8 mouse cellular contexts compared by ENCODE assay signal in the genomic region with DNA sequence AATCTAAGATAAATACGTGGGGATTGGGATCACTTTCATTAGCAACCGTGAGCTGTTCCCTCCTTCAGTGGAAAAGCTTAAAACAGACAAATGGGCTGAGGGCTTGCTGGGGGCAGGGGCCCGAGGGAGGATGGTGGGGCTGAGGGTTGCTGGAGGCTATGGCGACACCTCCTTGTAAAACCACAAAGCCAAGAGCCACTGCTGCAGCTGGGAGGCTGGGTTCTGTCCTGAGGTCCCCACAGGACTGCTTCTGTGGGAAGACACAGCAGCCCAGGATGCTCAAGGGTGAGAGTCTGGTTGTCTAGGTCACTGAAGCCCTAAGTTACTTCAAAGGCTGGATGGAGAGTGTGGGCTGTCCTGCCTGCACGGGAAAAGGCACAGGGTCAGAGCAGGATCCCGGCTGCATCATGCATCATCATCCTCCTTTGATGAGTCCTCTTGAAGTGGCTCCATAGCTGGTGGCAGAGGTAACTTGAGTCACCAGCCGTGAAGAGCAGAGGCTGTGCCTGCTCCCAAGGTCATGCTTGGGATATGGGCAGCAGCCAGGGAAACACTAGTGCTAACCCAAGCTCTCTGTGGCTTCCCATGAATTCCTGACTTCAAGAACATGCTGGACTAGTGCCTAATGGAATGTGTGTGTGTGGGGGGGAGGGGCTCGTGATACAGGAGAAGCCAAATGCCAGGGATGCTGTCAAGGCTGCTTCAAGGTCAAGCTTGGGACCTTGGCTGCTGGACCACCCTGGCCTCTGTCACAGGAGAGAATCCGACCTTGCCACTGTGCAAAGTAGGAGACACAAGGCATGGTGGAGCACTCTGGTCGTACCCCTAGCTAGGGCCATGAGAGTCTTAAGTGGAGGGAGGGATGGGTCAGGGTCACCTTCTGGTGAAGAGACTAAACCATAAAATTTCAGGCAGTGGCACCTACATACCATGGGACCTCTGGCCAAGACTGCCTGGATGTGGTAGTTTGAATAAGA. TPM values are rescaled to one million over a fixed set of nuclear protein-coding genes. Genes with fewer than 3 reads are reported as not detected.
A peak's percentile ranks its signal among the peaks of the same experiment; 100 is the strongest.
DNase-seq lines count a peak whose midpoint lies in the region; ATAC-seq and TF ChIP-seq lines count a peak whose summit lies in the region.

No protein-coding gene starts in this region.

- TF ChIP-seq POLR2A in lung, adult 2 months (IDR thresholded peaks at IDR 0.05; ENCODE audit: borderline replicate concordance, extremely low read depth, low read depth, low read length) = no peak

- no peak for DNase-seq in lung, adult 2 months
- DNase-seq in kidney, postnatal 36 days = peak; percentile 43 to 46
- peak; percentile 56 for DNase-seq in testis, postnatal 10 days (ENCODE audit: low spot score)
- no peak for DNase-seq in thymus, postnatal 25 days
- no peak for DNase-seq in layer of hippocampus, adult 2 months (ENCODE audit: low spot score in 2 of 2)
- DNase-seq in MN1 (ENCODE audit: low spot score) = no peak

- H3K4me3 ChIP-seq in lung, embryonic 15.5 days = no peak overlapping the region
- H3K4me3 ChIP-seq in lung, adult 2 months (replicated peaks; ENCODE audit: extremely low read depth, low read depth, low read length) = no peak overlapping the region
- no peak overlapping the region for H3K4me3 ChIP-seq in layer of hippocampus, adult 2 months

- peak; percentile 35; the same call in 1 of the 2 replicates for ATAC-seq in lung, embryonic 15.5 days (ENCODE audit: borderline replicate concordance, extremely low read depth, low FRiP score, low TSS enrichment)
- peak; percentile 93 for ATAC-seq in granulocyte monocyte progenitor cell, adult 5-6 weeks (replicated peaks; ENCODE audit: poor library complexity, severe bottlenecking)

- H3K9ac ChIP-seq in lung, embryonic 15.5 days = no peak overlapping the region

- no peaks in the 10 kb centered on the region for H3K9me3 ChIP-seq in lung, embryonic 15.5 days

- 0 out of 2 replicates have a peak overlapping the region, but pooled peaks have one; percentile 12 for H3K27ac ChIP-seq in lung, embryonic 15.5 days
- H3K27ac ChIP-seq in layer of hippocampus, adult 2 months = no peak overlapping the region

- no peak for TF ChIP-seq CTCF in lung, adult 2 months (IDR thresholded peaks at IDR 0.05; ENCODE audit: insufficient read depth, low read length)
- TF ChIP-seq CTCF in layer of hippocampus, adult 2 months (conservative IDR thresholded peaks at IDR 0.05) = no peak

- H3K4me2 ChIP-seq in lung, embryonic 15.5 days = peak overlapping the region; percentile 39

- WGBS in lung, embryonic 15.5 days = 21% methylated on average over 10 of the region's 10 CpGs
- WGBS in lung, adult 2 months = 37% methylated on average over 10 of the region's 10 CpGs

- no peaks in the 10 kb centered on the region for H3K27me3 ChIP-seq in lung, embryonic 15.5 days

- peaks cover 26% of the 10 kb centered on the region for H3K4me1 ChIP-seq in lung, embryonic 15.5 days
- peaks cover 6% of the 10 kb centered on the region for H3K4me1 ChIP-seq in lung, adult 2 months (ENCODE audit: control insufficient read depth, insufficient read depth, low read length)

- H3K36me3 ChIP-seq in lung, embryonic 15.5 days = no peaks in the 10 kb centered on the region

RNA-seq across cellular contexts. Expression of gene Edar, which starts 22.7 kb away (rescaled TPM):
- polyA plus RNA-seq in lung, embryonic 15.5 days (2015; fragmentation: Nextera tagmentation; extraction: Ambion mirVana) = 0.35 and 0.40 TPM in 2 replicates
- polyA plus RNA-seq in lung, adult 2 months (2012; rRNA removed) = 0.46 and 0.85 TPM in 2 replicates
- total RNA-seq in granulocyte monocyte progenitor cell, adult 5-6 weeks (2014; fragmentation: Nextera tagmentation) = not detected in 2 replicates
- not detected in 2 replicates for total RNA-seq in granulocyte monocyte progenitor cell, adult 5-6 weeks (2017)
- total RNA-seq in layer of hippocampus, adult 2 months (2021) = under 1 TPM; 0.13 to 0.15 TPM

Comparison
In these comparisons a context has a peak if more than half of its experiments do, and no peak if none do; other contexts are left out.
1. DNase-seq: peak in kidney, postnatal 36 days (2 of 2) and testis, postnatal 10 days (single experiment); none in lung, adult 2 months (single experiment), thymus, postnatal 25 days (single experiment), layer of hippocampus, adult 2 months (0 of 2) and MN1 (single experiment).